Mouse (Mus musculus): ENCODE results near the gene Rnf41.

Rnf41 gene

DNA sequence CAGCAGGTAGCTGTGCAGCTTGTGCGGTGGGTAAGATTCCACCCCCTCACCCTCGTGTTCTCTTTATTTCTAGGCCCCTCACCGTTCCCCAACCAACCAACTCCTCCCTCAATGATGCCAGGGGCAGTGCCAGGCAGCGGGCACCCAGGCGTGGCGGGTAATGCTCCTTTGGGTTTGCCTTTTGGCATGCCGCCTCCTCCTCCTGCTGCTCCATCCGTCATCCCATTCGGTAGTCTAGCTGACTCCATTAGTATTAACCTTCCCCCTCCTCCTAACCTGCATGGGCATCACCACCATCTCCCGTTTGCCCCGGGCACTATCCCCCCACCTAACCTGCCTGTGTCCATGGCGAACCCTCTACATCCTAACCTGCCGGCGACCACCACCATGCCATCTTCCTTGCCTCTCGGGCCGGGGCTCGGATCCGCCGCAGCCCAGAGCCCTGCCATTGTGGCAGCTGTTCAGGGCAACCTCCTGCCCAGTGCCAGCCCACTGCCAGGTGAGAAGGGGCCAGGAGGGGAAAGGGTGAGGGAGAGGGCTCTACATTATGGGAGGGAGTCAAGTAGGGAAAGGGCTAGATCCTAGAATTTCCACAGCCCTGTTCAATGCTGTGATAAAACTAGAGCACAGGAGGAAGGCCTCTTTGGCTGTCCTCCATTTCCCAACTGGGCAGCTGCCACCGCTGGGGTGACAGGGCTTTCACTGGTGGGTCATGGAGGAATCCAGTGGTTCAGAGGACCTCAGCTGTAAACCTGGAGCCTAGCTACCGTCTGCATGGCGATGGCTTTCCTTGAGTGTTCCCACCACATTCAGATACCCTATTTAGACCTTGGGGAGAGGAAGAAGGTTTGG, 76.6 kb downstream of the Rnf41 start:
- DNase-seq (ENCODE audit: low spot score) = no peak

- no peak for DNase-seq (ENCODE audit: low spot score)
Measured at GRCm38 (mm10) chr10:128488776-128489175, 77.3 kb downstream of the Rnf41 start.

- no peak for DNase-seq (ENCODE audit: low spot score)
Measured at GRCm38 (mm10) chr10:128489380-128489779, 77.9 kb downstream of the Rnf41 start.

DNA sequence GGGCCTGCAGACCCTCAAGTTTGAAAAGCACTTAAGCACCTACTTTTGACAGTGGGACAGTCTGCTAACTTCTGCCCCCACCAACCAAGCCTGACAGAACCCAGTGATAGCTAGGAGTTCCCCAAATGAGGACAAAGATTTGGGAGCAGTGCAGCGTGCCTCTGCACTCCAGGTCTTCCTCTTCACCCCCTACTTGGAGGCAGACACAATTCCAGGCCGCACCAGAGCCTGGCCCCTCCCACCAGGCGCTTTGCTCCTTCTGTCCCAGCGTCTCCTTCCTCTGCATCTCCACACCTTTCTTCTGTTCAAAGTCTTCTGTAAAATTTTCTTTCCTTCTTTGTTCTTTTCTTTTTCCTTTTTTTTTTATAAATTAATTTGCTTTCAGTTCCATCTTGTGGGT, 78.3 kb downstream of the Rnf41 start:
- no peak for DNase-seq (ENCODE audit: low spot score)

- DNase-seq (ENCODE audit: low spot score) = no peak
Measured at GRCm38 (mm10) chr10:128490232-128490631, 78.8 kb downstream of the Rnf41 start.

DNA sequence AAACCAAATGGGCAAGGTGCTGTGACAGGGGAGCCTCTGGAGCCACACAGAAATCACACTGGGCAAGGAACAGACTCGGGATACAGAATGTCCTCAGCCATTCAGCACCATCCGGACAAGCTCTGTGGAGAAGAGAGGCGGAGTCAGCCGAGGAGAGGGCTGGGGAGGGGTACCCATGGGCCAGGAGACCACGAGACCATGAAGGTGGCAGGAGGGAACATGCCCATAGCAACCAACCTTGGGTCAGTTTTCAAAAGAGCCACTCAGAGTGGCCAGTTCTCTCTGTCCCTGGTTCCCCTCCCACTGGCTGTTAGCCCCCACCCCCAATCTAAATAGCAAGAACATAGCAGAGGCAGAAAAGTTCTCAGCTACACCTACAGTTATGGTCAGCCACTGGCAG, 79.5 kb downstream of the Rnf41 start:
- no peak for DNase-seq (ENCODE audit: low spot score)
